Comparison of ENCODE assay signal across 8 mouse cellular contexts in the genomic region with DNA sequence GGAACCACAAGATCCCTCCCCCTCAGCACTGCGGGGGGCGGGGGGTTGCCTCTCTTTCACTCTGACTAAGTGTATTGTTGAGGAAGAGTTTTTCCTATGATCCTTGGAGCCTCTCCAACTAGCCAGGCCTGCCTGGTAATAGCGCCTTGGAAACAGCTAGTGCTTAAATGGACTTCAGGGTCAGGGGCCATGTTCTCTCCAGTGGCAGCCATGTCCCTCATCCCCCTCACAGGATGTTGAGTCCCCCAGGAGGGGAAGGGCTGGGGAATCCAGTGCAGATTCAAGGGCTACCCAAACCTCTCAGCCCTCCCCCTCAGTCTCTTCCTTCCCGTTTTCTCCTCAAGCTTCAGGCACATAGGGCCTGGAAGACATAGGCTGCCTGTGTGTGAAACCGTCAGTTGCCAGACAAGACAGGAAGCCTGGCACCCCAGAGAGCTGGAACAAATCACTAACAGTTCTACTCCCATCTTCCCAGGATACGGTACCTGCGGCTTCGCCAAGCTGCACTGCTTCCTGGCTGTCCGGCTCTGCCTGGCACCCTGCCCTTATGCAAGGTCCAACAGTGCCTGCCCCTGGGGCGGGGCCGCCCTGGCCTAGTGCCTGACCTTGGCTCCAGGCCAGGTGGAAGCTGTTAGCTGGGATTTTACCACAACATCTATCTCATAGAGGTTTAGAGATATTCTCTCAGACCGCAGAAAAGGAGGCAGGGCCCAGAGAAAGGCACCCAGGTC. TPM values are rescaled to one million over a fixed set of nuclear protein-coding genes. Genes with fewer than 3 reads are reported as not detected.
DNase-seq lines count a peak whose midpoint lies in the region; ATAC-seq lines count a peak whose summit lies in the region.

TSS of gene Aldh3b1 (minus strand) at position 598 of the 731 bp plus-strand sequence.

- H3K27me3 ChIP-seq in embryonic facial prominence, embryonic 13.5 days, result no peaks in the 10 kb centered on the region
- H3K27me3 ChIP-seq in liver, embryonic 12.5 days (replicated peaks), result peaks cover 14% of the 10 kb centered on the region; the same call in 1 of the 2 replicates

- peak within 1 kb of the TSS; percentile 52 for H3K9ac ChIP-seq in embryonic facial prominence, embryonic 13.5 days
- no peak within 1 kb of the TSS for H3K9ac ChIP-seq in liver, embryonic 12.5 days

- DNase-seq in urinary bladder, adult 18-20 months (ENCODE audit: low spot score in 2 of 2), result peak; percentile 71 to 78
- DNase-seq in urinary bladder, postnatal 10 days (ENCODE audit: low spot score), result no peak
- peak; percentile 88 to 92 for DNase-seq in heart, adult 9 months (ENCODE audit: low spot score in 2 of 2)
- DNase-seq in kidney, adult 8-10 months, result peak; percentile 92 to 96
- peak; percentile 50 to 75 for DNase-seq in monocyte, adult 2 months (ENCODE audit: low read depth in 1 of 2, low spot score in 2 of 2)
- peak; percentile 49 for DNase-seq in thymus, postnatal 4 days

- no peak within 1 kb of the TSS for H3K4me3 ChIP-seq in embryonic facial prominence, embryonic 13.5 days
- H3K4me3 ChIP-seq in liver, embryonic 12.5 days, result no peak within 1 kb of the TSS

- peak within 1 kb of the TSS; percentile 14 for H3K4me2 ChIP-seq in embryonic facial prominence, embryonic 13.5 days
- no peak within 1 kb of the TSS for H3K4me2 ChIP-seq in liver, embryonic 12.5 days

- peak within 1 kb of the TSS; percentile 86 for H3K27ac ChIP-seq in embryonic facial prominence, embryonic 13.5 days
- H3K27ac ChIP-seq in liver, embryonic 12.5 days, result peak within 1 kb of the TSS; percentile 45; the same call in 1 of the 2 replicates

- ATAC-seq in embryonic facial prominence, embryonic 13.5 days (ENCODE audit: insufficient number of reproducible peaks, insufficient read depth, low FRiP score, low TSS enrichment, low read depth), result no peak; the same call in 1 of the 2 replicates
- peak; percentile 42; the same call in 1 of the 2 replicates for ATAC-seq in liver, embryonic 12.5 days

- no peaks in the 10 kb centered on the region for H3K9me3 ChIP-seq in embryonic facial prominence, embryonic 13.5 days
- H3K9me3 ChIP-seq in liver, embryonic 12.5 days (replicated peaks), result no peaks in the 10 kb centered on the region

- peaks cover 41% of the 10 kb centered on the region for H3K4me1 ChIP-seq in embryonic facial prominence, embryonic 13.5 days
- H3K4me1 ChIP-seq in liver, embryonic 12.5 days, result peaks cover 33% of the 10 kb centered on the region

- H3K36me3 ChIP-seq in embryonic facial prominence, embryonic 13.5 days, result no peaks in the 10 kb centered on the region
- H3K36me3 ChIP-seq in liver, embryonic 12.5 days, result no peaks in the 10 kb centered on the region

- 39% methylated on average over 12 of the region's 12 CpGs for WGBS in embryonic facial prominence, embryonic 13.5 days
- WGBS in liver, embryonic 12.5 days (ENCODE audit: insufficient replicate concordance), result 35% methylated on average over 12 of the region's 12 CpGs

RNA-seq across cellular contexts. Expression of gene Aldh3b1, which starts in this region (rescaled TPM):
- polyA plus RNA-seq in embryonic facial prominence, embryonic 13.5 days (2015; fragmentation: Nextera tagmentation; extraction: Ambion mirVana), result 1.6 and 1.7 TPM in 2 replicates
- polyA plus RNA-seq in liver, embryonic 12.5 days (2016; fragmentation: Nextera tagmentation; extraction: Ambion mirVana), result 1.8 and 1.9 TPM in 2 replicates
